Mouse (Mus musculus): ENCODE data around the gene Pnpla8. TPM values are rescaled to one million over a fixed set of nuclear protein-coding genes. Genes with fewer than 3 reads are reported as not detected.
A peak's percentile ranks its signal among the peaks of the same experiment; 100 is the strongest.
"Not testable (repeated sequence)": the region's sequence is repeated elsewhere in the genome, so short reads cannot be mapped to it uniquely, and the experiment has no call there.

The Pnpla8 gene
- polyA plus RNA-seq (2016; fragmentation: Nextera tagmentation; extraction: Ambion mirVana) = 55.7 and 67.0 TPM in 2 replicates

- not testable (repeated sequence) for H3K4me1 ChIP-seq; H3K9me3 ChIP-seq (replicated peaks); DNase-seq (ENCODE audit: low spot score); H3K27me3 ChIP-seq (ENCODE audit: low read depth, poor library complexity, severe bottlenecking); H3K36me3 ChIP-seq
- WGBS = 91% methylated on average over 2 of the region's 2 CpGs
- H3K4me3 ChIP-seq = peak within 1 kb of the TSS; percentile 76
- peak within 1 kb of the TSS; percentile 86 for H3K27ac ChIP-seq (replicated peaks)
Observed at GRCm38 (mm10) chr12:44221070-44221469, at the start of gene Pnpla8. Gene Pnpla8, plus strand, starts transcription at chr12:44221370.

DNA sequence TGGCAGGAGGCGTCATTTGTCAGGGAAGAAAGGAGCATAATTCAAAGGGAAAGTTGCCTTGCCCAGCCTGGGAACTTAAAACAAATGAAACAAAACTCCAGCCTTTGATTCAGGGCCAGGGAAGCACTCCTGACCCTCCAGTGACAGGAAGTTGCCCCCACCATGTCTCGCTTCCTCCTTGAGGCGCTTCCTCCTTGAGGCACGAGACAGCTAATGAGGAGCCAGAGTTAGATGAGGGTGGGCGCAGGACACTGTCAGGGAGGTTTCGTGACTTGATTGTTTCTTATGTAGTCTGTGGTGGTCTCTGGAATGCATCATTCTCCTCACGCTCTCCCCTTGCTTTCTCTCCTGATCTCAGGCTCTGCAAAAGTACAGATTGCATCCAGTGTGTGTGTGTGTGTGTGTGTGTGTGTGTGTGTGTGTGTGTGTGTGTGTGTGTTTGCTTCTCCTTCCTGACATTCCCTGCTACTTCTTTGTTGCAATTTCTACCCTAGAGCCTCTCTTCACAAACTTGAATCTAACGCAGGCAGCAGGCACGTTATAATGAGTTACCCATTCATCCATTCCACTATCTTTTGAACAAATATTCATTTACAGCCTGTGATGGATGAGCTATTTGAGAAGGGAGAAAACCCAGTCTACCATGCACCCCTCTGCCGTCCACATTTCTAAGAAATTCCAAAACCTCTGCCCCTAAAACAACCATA lies 44.7 kb upstream of the Pnpla8 start:
- no peaks in the 10 kb centered on the region for H3K9me3 ChIP-seq (replicated peaks)
- no peak for DNase-seq (ENCODE audit: low spot score)
- WGBS = 69% methylated on average over 10 of the region's 10 CpGs
- H3K4me3 ChIP-seq = no peak overlapping the region
- peaks cover 13% of the 10 kb centered on the region for H3K4me1 ChIP-seq
- no peaks in the 10 kb centered on the region for H3K27me3 ChIP-seq (ENCODE audit: low read depth, poor library complexity, severe bottlenecking)
- peak overlapping the region; percentile 72 for H3K27ac ChIP-seq (replicated peaks)
- no peaks in the 10 kb centered on the region for H3K36me3 ChIP-seq

GRCm38 (mm10) chr12:44177038-44177355 lies 44.2 kb upstream of the Pnpla8 start:
- H3K27ac ChIP-seq (replicated peaks) = no peak overlapping the region
- 66% methylated on average over 2 of the region's 2 CpGs for WGBS
- peak; percentile 17 for DNase-seq (ENCODE audit: low spot score)

GRCm38 (mm10) chr12:44181081-44181982 lies 39.8 kb upstream of the Pnpla8 start:
- 71% methylated on average over 9 of the region's 9 CpGs for WGBS
- Histone ChIP-seq H3K27ac (replicated peaks) (no peak overlapping the region), H3K9me3 (replicated peaks) (no peaks in the 10 kb centered on the region), H3K36me3 (no peaks in the 10 kb centered on the region), H3K4me3 (no peak overlapping the region), H3K27me3 (ENCODE audit: low read depth, poor library complexity, severe bottlenecking) (no peaks in the 10 kb centered on the region), H3K4me1 (peaks cover 9% of the 10 kb centered on the region)
- DNase-seq (ENCODE audit: low spot score) = peak; percentile 28

More at GRCm38 (mm10) chr12:44177038-44177355, 44.2 kb upstream of the Pnpla8 start:
- no peaks in the 10 kb centered on the region for H3K27me3 ChIP-seq (ENCODE audit: low read depth, poor library complexity, severe bottlenecking)
- H3K4me3 ChIP-seq = no peak overlapping the region
- H3K4me1 ChIP-seq = peaks cover 13% of the 10 kb centered on the region
- no peaks in the 10 kb centered on the region for H3K36me3 ChIP-seq
- H3K9me3 ChIP-seq (replicated peaks) = no peaks in the 10 kb centered on the region

DNA sequence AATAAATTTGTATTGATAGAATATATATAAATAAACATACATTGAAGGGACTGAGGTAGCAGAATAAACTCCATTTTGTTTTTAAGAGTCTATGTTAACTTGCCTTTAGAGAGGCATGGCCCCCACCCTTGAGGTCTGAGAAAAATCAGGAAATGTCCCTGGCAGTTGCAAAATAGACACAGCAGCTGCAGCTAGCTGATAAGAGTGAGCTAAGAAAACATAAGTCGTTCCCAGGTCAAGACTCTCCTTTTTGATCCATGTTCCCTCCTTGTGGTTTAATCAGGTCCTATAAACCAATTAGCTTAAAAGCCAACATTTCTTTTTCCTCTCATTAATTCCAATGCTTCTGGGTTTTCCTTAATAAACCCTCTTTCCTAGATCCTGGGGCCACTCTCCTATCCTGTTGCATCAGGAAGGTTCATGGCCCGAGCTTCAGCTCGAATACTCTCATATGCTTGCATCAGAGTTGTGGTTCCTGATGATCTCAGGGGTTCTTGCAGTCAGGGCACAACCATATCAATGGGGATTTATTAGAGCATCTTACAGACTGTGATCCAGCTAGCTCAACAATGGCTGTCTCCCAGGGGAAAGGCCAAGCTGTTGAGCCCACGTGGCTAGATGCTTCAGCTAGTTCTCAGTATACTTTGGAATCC lies 23.2 kb upstream of the Pnpla8 start:
- H3K4me1 ChIP-seq = no peaks in the 10 kb centered on the region
- DNase-seq (ENCODE audit: low spot score) = no peak
- no peak overlapping the region for H3K27ac ChIP-seq (replicated peaks)
- H3K9me3 ChIP-seq (replicated peaks) = no peaks in the 10 kb centered on the region
- WGBS = 74% methylated on average over 4 of the region's 4 CpGs
- no peaks in the 10 kb centered on the region for H3K27me3 ChIP-seq (ENCODE audit: low read depth, poor library complexity, severe bottlenecking)
- no peak overlapping the region for H3K4me3 ChIP-seq
- H3K36me3 ChIP-seq = peaks cover 11% of the 10 kb centered on the region

DNA sequence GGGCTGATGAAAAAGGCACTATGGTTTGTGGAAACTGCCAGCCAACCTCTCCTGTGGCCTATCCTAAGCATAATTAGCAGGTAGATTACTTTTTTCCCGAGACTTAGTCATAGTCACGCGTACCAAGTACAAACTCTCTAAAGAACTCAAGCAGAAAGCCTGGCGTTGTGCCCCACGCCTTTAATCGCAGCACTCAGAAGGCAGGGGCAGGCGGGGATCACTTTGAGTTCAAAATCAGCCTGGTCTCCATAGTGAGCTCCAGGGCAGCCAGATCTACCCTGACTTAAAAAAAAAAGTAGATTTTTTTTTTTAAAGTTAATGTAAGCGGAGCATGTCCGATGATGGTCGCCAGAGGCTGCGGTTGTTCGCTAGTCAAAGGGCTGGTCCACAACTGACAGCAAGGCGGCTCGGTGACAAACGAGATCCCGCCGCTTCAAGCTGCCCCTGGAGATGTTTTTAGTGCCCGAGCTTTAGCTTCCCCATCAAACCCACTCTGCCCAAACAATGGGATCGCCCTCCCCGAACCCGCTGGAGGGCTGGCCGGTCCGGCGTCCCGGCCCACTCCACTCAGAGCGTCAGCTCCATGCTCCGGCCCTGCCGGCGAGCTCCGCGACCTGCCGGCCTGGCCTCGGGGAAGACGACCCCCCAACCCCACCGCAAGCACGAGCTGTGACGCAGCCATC lies 11.9 kb upstream of the Pnpla8 start:
- H3K4me3 ChIP-seq = peak overlapping the region; percentile 83
- H3K9me3 ChIP-seq (replicated peaks) = no peaks in the 10 kb centered on the region
- no peak for DNase-seq (ENCODE audit: low spot score)
- peaks cover 20% of the 10 kb centered on the region for H3K4me1 ChIP-seq
- WGBS = under 1% methylated on average over 37 of the region's 37 CpGs
- H3K27ac ChIP-seq (replicated peaks) = peak overlapping the region; percentile 90
- H3K27me3 ChIP-seq (ENCODE audit: low read depth, poor library complexity, severe bottlenecking) = no peaks in the 10 kb centered on the region
- peaks cover 23% of the 10 kb centered on the region for H3K36me3 ChIP-seq

GRCm38 (mm10) chr12:44209824-44210752 lies 11.1 kb upstream of the Pnpla8 start, which contains the start of gene Dnajb9:
Gene Dnajb9, minus strand, starts transcription at chr12:44210326.
- Histone ChIP-seq H3K27me3 (ENCODE audit: low read depth, poor library complexity, severe bottlenecking) (no peaks in the 10 kb centered on the region), H3K36me3 (peaks cover 19% of the 10 kb centered on the region), H3K9me3 (replicated peaks) (no peaks in the 10 kb centered on the region), H3K4me3 (peak within 1 kb of the TSS; percentile 83), H3K27ac (replicated peaks) (peak within 1 kb of the TSS; percentile 90), H3K4me1 (peaks cover 20% of the 10 kb centered on the region)
- peak; percentile 99 for DNase-seq (ENCODE audit: low spot score)
- WGBS = under 1% methylated on average over 77 of the region's 77 CpGs

- DNase-seq (ENCODE audit: low spot score) = no peak
- 92% methylated on average over 3 of the region's 3 CpGs for WGBS
- Histone ChIP-seq H3K27ac (replicated peaks) (no peak overlapping the region), H3K36me3 (peaks cover 5% of the 10 kb centered on the region), H3K4me1 (peaks cover 20% of the 10 kb centered on the region), H3K9me3 (replicated peaks) (no peaks in the 10 kb centered on the region), H3K4me3 (no peak overlapping the region), H3K27me3 (ENCODE audit: low read depth, poor library complexity, severe bottlenecking) (no peaks in the 10 kb centered on the region)
Observed at GRCm38 (mm10) chr12:44211555-44211954, 9.6 kb upstream of the Pnpla8 start.

GRCm38 (mm10) chr12:44221651-44222356 lies 634 bp downstream of the Pnpla8 start:
- peak; percentile 52 for DNase-seq (ENCODE audit: low spot score)
- Histone ChIP-seq H3K27ac (replicated peaks) (peak overlapping the region; percentile 86), H3K27me3 (ENCODE audit: low read depth, poor library complexity, severe bottlenecking) (no peaks in the 10 kb centered on the region), H3K9me3 (replicated peaks) (no peaks in the 10 kb centered on the region), H3K36me3 (no peaks in the 10 kb centered on the region), H3K4me3 (peak overlapping the region; percentile 76), H3K4me1 (peaks cover 6% of the 10 kb centered on the region; the same call in 1 of the 2 replicates)
- 1% methylated on average over 89 of the region's 89 CpGs for WGBS

DNA sequence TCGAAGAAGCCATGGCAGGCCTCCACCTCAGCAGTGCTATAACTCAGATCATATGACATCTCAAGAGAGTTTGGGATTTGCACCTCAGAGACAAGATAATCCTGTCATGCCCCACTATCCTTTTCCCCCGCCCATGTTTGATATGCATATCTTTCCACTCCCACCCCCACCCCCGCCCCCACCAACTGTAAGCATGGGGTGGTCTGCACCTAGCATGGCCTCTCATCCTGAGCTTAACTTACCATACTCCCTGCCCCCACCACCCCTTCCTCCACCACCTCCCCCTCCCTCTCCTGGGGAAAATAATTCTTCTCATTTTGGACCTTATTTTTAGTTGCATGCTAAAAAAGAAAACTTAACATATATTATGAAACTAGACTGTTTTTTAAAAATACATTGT lies 1.9 kb downstream of the Pnpla8 start:
- DNase-seq (ENCODE audit: low spot score) = no peak
- Histone ChIP-seq H3K4me1 (peaks cover 6% of the 10 kb centered on the region; the same call in 1 of the 2 replicates), H3K27ac (replicated peaks) (no peak overlapping the region), H3K36me3 (no peaks in the 10 kb centered on the region), H3K4me3 (no peak overlapping the region), H3K9me3 (replicated peaks) (no peaks in the 10 kb centered on the region), H3K27me3 (ENCODE audit: low read depth, poor library complexity, severe bottlenecking) (no peaks in the 10 kb centered on the region)
- WGBS = 70% methylated on average over 3 of the region's 3 CpGs

DNA sequence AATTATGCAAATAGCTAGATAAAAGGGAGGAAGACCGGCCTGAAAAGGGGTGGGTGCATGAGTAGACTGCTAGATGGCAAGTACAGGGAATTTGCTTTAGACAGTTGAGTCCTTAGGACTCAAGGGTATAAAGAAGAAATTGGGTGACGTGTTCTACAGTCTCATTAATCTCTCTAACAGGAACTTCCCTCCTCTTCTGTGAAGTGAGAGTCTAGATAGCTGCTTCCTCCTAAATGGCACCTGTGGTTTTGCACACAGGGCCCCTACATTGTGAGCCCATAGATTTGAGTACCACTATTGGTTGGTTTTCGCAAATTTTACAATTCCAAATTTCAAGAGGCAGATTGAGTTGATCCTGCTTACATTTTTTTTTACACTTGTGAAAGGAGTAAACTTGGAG lies 3.5 kb downstream of the Pnpla8 start:
- no peak overlapping the region for H3K27ac ChIP-seq (replicated peaks)
- peaks cover 6% of the 10 kb centered on the region; the same call in 1 of the 2 replicates for H3K4me1 ChIP-seq
- no peaks in the 10 kb centered on the region for H3K27me3 ChIP-seq (ENCODE audit: low read depth, poor library complexity, severe bottlenecking)
- no peak for DNase-seq (ENCODE audit: low spot score)
- H3K9me3 ChIP-seq (replicated peaks) = no peaks in the 10 kb centered on the region
- no peaks in the 10 kb centered on the region for H3K36me3 ChIP-seq
- no peak overlapping the region for H3K4me3 ChIP-seq
- 80% methylated on average over 3 of the region's 3 CpGs for WGBS

All from midbrain, embryonic 10.5 days (tissue).